Comparison of ENCODE assay signal across 20 mouse cellular contexts in genomic region chr4:82519935-82520334, GRCm38 (mm10).
DNase-seq lines count a peak whose midpoint lies in the region; ATAC-seq lines count a peak whose summit lies in the region.
"Had no signal": no experiment of that assay in that cellular context is flagged by ENCODE, and none has a peak within 500 bp of the region (broad histone marks: within the 10 kb centered on the region; RNA-seq: fewer than 3 reads in every experiment).

No protein-coding gene starts in this region.

- H3K27ac ChIP-seq in midbrain, embryonic 14.5 days (replicated peaks; ENCODE audit: low read depth, low read length), result no peak overlapping the region
- H3K27ac ChIP-seq in midbrain, embryonic 11.5 days (ENCODE audit: low read depth, low read length), result no peak overlapping the region
- H3K27ac ChIP-seq: heart, embryonic 13.5 days; limb, embryonic 12.5 days; liver, embryonic 14.5 days had no signal

- 79% methylated on average over 4 of the region's 4 CpGs for WGBS in midbrain, embryonic 14.5 days
- 92% methylated on average over 4 of the region's 4 CpGs for WGBS in midbrain, embryonic 11.5 days

- no peak for DNase-seq in cerebellum, postnatal 36 days
- DNase-seq in gastrocnemius, adult 8-10 months (ENCODE audit: low spot score in 2 of 2), result peak; percentile 22 to 50
- DNase-seq in gastrocnemius, postnatal 4 days (ENCODE audit: low spot score in 2 of 2), result no peak
- DNase-seq in midbrain, embryonic 14.5 days, result peak; percentile 47
- no peak for DNase-seq in midbrain, embryonic 11.5 days (ENCODE audit: low spot score, missing footprints)
- peak; percentile 77 for DNase-seq in skeletal muscle tissue, adult 2 months (ENCODE audit: low read depth, low spot score)
- DNase-seq in adrenal gland, adult 18-20 months (ENCODE audit: low spot score in 2 of 2), result no peak
- DNase-seq: adrenal gland, postnatal 10 days; embryo, embryonic 11 days; heart, postnatal 4 days; kidney, adult 11 months; kidney, postnatal 25 days; right cerebral cortex, postnatal 14 days; thymus, postnatal 25 days had no signal

- no peaks in the 10 kb centered on the region for H3K36me3 ChIP-seq in midbrain, embryonic 14.5 days (ENCODE audit: control insufficient read depth, insufficient read depth, low read length)
- no peaks in the 10 kb centered on the region for H3K36me3 ChIP-seq in midbrain, embryonic 11.5 days (ENCODE audit: control insufficient read depth, insufficient read depth, low read length)
- H3K36me3 ChIP-seq: limb, embryonic 12.5 days had no signal

- no peak overlapping the region for H3K4me2 ChIP-seq in midbrain, embryonic 14.5 days (ENCODE audit: low read length)
- no peak overlapping the region for H3K4me2 ChIP-seq in midbrain, embryonic 11.5 days
- H3K4me2 ChIP-seq: heart, embryonic 13.5 days; limb, embryonic 12.5 days had no signal

- no peak overlapping the region for H3K9ac ChIP-seq in midbrain, embryonic 14.5 days (replicated peaks; ENCODE audit: low read length)
- no peak overlapping the region for H3K9ac ChIP-seq in midbrain, embryonic 11.5 days (ENCODE audit: low read length)
- H3K9ac ChIP-seq: heart, embryonic 13.5 days; limb, embryonic 12.5 days; liver, embryonic 14.5 days had no signal

- H3K4me3 ChIP-seq in midbrain, embryonic 14.5 days (replicated peaks; ENCODE audit: low read depth, low read length), result no peak overlapping the region
- no peak overlapping the region for H3K4me3 ChIP-seq in midbrain, embryonic 11.5 days (ENCODE audit: low read depth, low read length)
- H3K4me3 ChIP-seq: erythroblast, embryonic 14.5 days; heart, embryonic 13.5 days; limb, embryonic 12.5 days had no signal

- no peaks in the 10 kb centered on the region for H3K27me3 ChIP-seq in midbrain, embryonic 14.5 days (ENCODE audit: control insufficient read depth, insufficient read depth, low read length)
- H3K27me3 ChIP-seq in midbrain, embryonic 11.5 days (ENCODE audit: control insufficient read depth, insufficient read depth, low read length), result no peaks in the 10 kb centered on the region
- H3K27me3 ChIP-seq: heart, embryonic 13.5 days; limb, embryonic 12.5 days had no signal

- no peaks in the 10 kb centered on the region for H3K9me3 ChIP-seq in midbrain, embryonic 14.5 days (ENCODE audit: control insufficient read depth, low read length)
- H3K9me3 ChIP-seq in midbrain, embryonic 11.5 days (ENCODE audit: control insufficient read depth, low read length), result no peaks in the 10 kb centered on the region
- H3K9me3 ChIP-seq: heart, embryonic 13.5 days; limb, embryonic 12.5 days had no signal

- H3K4me1 ChIP-seq in midbrain, embryonic 14.5 days (ENCODE audit: control insufficient read depth, insufficient read depth, low read length), result no peaks in the 10 kb centered on the region
- no peaks in the 10 kb centered on the region for H3K4me1 ChIP-seq in midbrain, embryonic 11.5 days (ENCODE audit: control insufficient read depth, insufficient read depth, low read length)

- ATAC-seq in cerebellum, adult (ENCODE audit: insufficient number of reproducible peaks, low FRiP score, low TSS enrichment), result 0 out of 2 replicates have a peak, but pooled peaks have one; percentile 8
- peak; percentile 60; the same call in 1 of the 2 replicates for ATAC-seq in midbrain, embryonic 14.5 days (ENCODE audit: low FRiP score, low TSS enrichment)
- ATAC-seq in midbrain, embryonic 11.5 days (ENCODE audit: low FRiP score), result no peak
- ATAC-seq: lung, postnatal 0 days had no signal

Comparison
In these comparisons a context has a peak if more than half of its experiments do, and no peak if none do; other contexts are left out.
1. DNase-seq: peak in gastrocnemius, adult 8-10 months (2 of 2), midbrain, embryonic 14.5 days (single experiment) and skeletal muscle tissue, adult 2 months (single experiment); none in cerebellum, postnatal 36 days (0 of 2), gastrocnemius, postnatal 4 days (0 of 2), midbrain, embryonic 11.5 days (single experiment) and adrenal gland, adult 18-20 months (0 of 2).